Mouse (Mus musculus): ENCODE results near the gene Plekhg4.

The Plekhg4 gene

GRCm38 (mm10) chr8:105393089-105393787, 20.2 kb downstream of the Plekhg4 start:
- in situ Hi-C loops (cut with MboI; ENCODE audit: unreplicated experiment in 2 of 2), result loop anchor here in 1 of 2 experiments (10.0 kb wide), 1 partner anchor 738 kb away; no protein-coding TSS in a partner anchor

- in situ Hi-C loops (cut with MboI; ENCODE audit: unreplicated experiment in 2 of 2), result loop anchor here in 1 of 2 experiments (10.0 kb wide), 1 partner anchor 739 kb away; no protein-coding TSS in a partner anchor
These were observed 20.8 kb downstream of the Plekhg4 start for GRCm38 (mm10) chr8:105393915-105394314.

- in situ Hi-C loops (cut with MboI; ENCODE audit: unreplicated experiment in 2 of 2), result loop anchor here in 1 of 2 experiments (10.0 kb wide), 1 partner anchor 743 kb away; no protein-coding TSS in a partner anchor
These were observed 24.7 kb downstream of the Plekhg4 start for GRCm38 (mm10) chr8:105397747-105398146.

- in situ Hi-C loops (cut with MboI; ENCODE audit: unreplicated experiment in 2 of 2), result no loop called here
These were observed 26.9 kb downstream of the Plekhg4 start for GRCm38 (mm10) chr8:105400016-105400415.

- in situ Hi-C loops (cut with MboI; ENCODE audit: unreplicated experiment in 2 of 2), result no loop called here
These were observed 30.4 kb downstream of the Plekhg4 start for GRCm38 (mm10) chr8:105403467-105403866.

- in situ Hi-C loops (cut with MboI; ENCODE audit: unreplicated experiment in 2 of 2), result no loop called here
These were observed 31.4 kb downstream of the Plekhg4 start for GRCm38 (mm10) chr8:105404496-105404895.

GRCm38 (mm10) chr8:105406416-105406815, 33.3 kb downstream of the Plekhg4 start:
- in situ Hi-C loops (cut with MboI; ENCODE audit: unreplicated experiment in 2 of 2), result no loop called here

- in situ Hi-C loops (cut with MboI; ENCODE audit: unreplicated experiment in 2 of 2), result no loop called here
These were observed 35.3 kb downstream of the Plekhg4 start for GRCm38 (mm10) chr8:105408331-105408730.

GRCm38 (mm10) chr8:105409947-105410346, 36.9 kb downstream of the Plekhg4 start:
- in situ Hi-C loops (cut with MboI; ENCODE audit: unreplicated experiment in 2 of 2), result no loop called here

GRCm38 (mm10) chr8:105413391-105413790, 40.3 kb downstream of the Plekhg4 start, which contains the start of the genes Kctd19 and Lrrc36:
TSS of gene Kctd19 (minus strand) at chr8:105413502.
TSS of gene Lrrc36 (plus strand) at chr8:105413571.
- in situ Hi-C loops (cut with MboI; ENCODE audit: unreplicated experiment in 2 of 2), result no loop called here

- in situ Hi-C loops (cut with MboI; ENCODE audit: unreplicated experiment in 2 of 2), result no loop called here
These were observed 45.9 kb downstream of the Plekhg4 start for GRCm38 (mm10) chr8:105418992-105419391.

- in situ Hi-C loops (cut with MboI; ENCODE audit: unreplicated experiment in 2 of 2), result no loop called here
These were observed 46.7 kb downstream of the Plekhg4 start for GRCm38 (mm10) chr8:105419800-105420199.

- in situ Hi-C loops (cut with MboI; ENCODE audit: unreplicated experiment in 2 of 2), result no loop called here
These were observed 48.9 kb downstream of the Plekhg4 start for GRCm38 (mm10) chr8:105422006-105422405.

- in situ Hi-C loops (cut with MboI; ENCODE audit: unreplicated experiment in 2 of 2), result no loop called here
These were observed 53.8 kb downstream of the Plekhg4 start for GRCm38 (mm10) chr8:105426878-105427277.

- in situ Hi-C loops (cut with MboI; ENCODE audit: unreplicated experiment in 2 of 2), result no loop called here
These were observed 58.9 kb downstream of the Plekhg4 start for GRCm38 (mm10) chr8:105431743-105432515.

Data from v-Abl transformed pro-B cells (cell line).